Mouse (Mus musculus): Measurements from ENCODE around the gene Itih4. TPM values are rescaled to one million over a fixed set of nuclear protein-coding genes. Genes with fewer than 3 reads are reported as not detected.

Gene Itih4
- under 1 TPM in 1 of 2 experiments, not detected in 1; 0.32 TPM for total RNA-seq (2021)

DNA sequence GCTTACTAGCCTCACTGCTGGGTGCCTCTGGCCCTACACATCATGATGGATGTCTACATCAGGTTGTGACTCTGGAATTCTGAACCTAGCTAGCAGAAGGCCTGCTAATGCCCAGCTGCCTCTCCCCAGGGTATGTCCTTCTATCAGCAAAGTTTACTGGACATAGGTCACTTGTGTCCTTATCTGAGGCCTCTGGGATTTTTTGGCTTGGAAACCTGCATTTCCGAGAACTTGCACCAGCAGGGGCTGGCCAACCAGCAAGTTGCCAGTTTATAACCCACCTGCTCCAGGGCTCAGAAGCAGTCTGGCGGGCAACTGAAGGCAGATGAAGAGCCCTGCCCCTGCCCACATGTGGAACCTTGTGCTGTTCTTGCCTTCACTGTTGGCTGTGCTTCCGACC lies at the start of gene Itih4:
Itih4 (plus strand) TSS at position 273 of the 400 bp plus-strand sequence.
- intact Hi-C loops (cut with DNase I) = no loop called here
- no peak for DNase-seq (ENCODE audit: extremely low spot score in 1 of 2, low spot score in 2 of 2)

DNA sequence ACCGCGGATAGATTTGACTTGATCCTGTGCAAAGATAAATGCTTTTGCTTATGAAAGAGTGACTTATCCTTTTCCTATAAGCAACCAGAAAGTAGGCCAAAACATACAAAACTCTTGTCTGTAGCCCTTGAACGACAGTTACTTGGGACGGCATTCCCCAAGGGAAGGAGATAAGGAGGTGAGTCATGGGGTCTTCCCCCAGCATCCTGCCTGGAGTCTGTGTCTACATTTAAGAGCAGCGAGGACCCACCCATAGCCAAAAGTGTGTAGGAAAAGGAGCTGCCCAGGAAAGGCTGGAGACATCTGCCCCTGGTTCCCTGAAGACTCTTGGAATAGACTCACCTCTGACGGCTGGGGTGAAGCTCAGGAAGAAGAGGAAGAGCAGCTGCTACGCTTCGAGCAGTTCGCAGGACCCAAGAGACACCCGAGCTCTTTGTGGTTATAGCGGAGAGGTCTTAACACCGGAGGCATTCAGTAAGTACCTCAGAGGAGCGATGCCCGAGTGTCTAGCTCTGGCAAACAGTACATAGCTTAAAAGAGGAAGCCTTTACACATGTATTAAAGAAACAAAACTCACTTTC lies 48.8 kb upstream of the Itih4 start:
- intact Hi-C loops (cut with DNase I) = no loop called here

DNA sequence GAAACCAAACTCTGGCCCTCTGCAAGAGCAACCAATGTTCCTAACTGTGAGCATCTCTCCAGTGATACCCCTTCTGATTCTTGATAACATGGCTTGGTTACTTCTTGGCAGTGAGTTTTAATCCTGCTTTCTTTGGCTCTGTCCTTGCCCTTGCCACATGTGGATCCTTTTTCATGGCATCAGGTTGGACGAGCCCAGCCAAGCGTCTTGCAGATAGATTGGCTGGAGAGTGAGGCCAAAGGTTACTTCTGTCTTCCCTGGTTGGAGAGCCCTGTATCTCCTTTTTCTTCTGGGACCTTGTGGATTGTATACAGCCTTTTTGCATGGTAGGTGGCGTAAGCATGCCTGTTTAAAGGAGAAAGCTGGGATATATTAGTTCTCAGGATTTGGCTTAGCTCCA lies 42.6 kb upstream of the Itih4 start:
- intact Hi-C loops (cut with DNase I) = no loop called here
- DNase-seq (ENCODE audit: extremely low spot score in 1 of 2, low spot score in 2 of 2) = no peak

More for the DNA sequence above, 48.8 kb upstream of the Itih4 start:
- peak in 1 of 2 experiments; percentile 4 for DNase-seq (ENCODE audit: extremely low spot score in 1 of 2, low spot score in 2 of 2)

DNA sequence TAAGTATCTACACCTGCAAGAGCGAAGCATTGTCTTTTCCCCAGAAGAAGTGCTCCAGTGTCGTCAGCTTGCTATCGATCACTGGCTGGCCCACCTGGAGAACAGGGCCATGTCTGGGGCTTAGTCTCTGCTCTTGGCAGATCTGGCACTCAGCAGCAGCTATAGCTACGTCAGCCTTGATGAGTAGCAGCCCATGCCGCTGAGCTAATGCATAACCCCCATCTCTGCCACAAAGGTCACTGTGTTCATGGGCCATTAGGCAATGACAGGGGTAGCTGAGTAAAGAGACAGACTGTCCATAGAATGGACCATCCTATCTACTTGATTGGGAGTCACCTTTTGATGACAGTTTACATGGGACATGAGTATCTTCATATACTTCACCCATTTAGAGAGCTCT lies 35.8 kb upstream of the Itih4 start:
- intact Hi-C loops (cut with DNase I) = no loop called here
- DNase-seq (ENCODE audit: extremely low spot score in 1 of 2, low spot score in 2 of 2) = no peak

DNA sequence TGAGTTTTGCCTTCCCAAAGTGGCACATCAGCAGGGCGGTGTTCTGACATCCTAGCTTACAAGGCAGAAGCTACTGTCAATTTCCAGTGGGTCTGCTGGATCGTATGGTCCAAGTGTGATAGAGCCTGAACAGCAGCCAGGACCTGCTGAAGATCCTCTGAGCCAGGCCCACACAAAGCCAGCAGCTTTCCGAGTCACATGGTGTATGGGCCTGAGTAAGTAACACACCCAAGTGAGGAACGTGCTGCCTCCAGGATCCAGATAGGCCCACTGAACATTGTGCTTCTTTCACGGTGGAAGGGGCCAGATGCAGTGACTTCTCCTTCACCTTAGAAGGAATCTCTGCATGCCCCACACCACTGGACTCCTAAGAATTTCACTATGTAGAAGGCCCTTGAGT lies 34.0 kb upstream of the Itih4 start:
- intact Hi-C loops (cut with DNase I) = no loop called here
- no peak for DNase-seq (ENCODE audit: extremely low spot score in 1 of 2, low spot score in 2 of 2)

DNA sequence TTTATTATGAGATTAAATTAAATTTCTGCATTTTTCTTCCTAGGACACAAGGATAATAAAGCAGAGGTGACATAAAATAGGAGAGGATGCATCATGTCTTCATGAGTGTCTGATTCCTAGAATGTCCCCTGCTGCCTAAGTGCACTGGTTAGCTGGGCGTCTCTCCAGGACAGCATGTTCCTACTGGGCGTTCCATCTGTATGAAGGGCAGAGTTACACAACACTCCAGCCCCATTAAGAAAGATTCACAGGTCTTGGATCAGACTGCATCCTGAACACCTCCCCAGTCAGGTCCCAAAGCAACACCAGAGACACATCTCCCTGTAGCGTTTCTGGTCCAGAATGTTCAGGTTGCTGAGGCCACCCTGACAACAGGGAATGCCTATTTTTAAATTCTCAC lies 31.0 kb upstream of the Itih4 start:
- no peak for DNase-seq (ENCODE audit: extremely low spot score in 1 of 2, low spot score in 2 of 2)
- intact Hi-C loops (cut with DNase I) = no loop called here

DNA sequence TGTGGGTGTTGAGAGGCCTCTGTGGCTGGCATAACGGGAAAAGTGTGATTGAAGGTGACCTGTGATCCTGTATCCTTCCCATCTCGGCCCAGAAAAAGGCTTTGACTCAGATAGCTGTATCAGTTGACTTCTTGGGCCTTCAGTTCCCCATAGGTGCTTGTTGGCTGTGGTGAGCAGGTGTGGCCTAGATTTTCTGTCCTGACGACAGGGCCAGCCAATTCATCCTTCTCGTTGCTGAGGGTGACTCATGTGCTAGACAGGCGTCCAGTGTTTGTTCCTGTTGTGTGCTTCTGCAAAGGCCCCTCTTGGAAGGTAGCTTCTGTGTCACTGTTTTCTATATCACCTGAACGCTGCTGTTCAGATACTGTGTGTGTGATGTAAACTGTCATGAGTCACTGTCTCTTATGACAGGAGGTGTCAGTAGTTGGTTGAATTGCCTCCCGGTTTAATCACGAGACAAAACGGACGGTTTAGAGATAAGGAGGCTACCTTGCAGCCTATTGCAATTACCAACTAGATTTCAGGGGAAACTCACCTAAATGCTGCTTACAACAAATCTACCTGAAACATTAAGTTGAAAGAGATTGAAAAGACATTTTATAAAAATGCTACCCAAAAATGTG lies 29.3 kb upstream of the Itih4 start:
- no peak for DNase-seq (ENCODE audit: extremely low spot score in 1 of 2, low spot score in 2 of 2)
- intact Hi-C loops (cut with DNase I) = no loop called here

DNA sequence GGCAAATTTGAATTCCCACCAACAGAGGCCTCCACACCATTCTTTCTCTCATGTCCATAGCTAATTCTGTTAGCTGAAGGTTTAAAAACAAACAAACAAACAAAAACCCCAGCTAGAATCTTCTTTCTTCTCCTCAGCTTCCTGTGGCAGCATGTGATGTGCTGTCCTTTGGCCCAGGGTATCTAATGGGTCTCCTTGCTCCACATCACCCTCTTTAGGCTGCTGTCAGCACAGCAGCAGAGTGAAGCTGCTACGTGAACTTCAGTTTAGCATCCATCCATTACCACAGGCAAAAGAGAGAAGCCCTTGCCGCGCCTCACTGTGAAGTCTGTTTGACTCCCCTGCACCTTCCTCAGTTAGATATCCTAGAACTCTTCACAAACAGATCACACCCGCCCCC lies 28.3 kb upstream of the Itih4 start:
- DNase-seq (ENCODE audit: extremely low spot score in 1 of 2, low spot score in 2 of 2) = no peak
- intact Hi-C loops (cut with DNase I) = no loop called here

DNA sequence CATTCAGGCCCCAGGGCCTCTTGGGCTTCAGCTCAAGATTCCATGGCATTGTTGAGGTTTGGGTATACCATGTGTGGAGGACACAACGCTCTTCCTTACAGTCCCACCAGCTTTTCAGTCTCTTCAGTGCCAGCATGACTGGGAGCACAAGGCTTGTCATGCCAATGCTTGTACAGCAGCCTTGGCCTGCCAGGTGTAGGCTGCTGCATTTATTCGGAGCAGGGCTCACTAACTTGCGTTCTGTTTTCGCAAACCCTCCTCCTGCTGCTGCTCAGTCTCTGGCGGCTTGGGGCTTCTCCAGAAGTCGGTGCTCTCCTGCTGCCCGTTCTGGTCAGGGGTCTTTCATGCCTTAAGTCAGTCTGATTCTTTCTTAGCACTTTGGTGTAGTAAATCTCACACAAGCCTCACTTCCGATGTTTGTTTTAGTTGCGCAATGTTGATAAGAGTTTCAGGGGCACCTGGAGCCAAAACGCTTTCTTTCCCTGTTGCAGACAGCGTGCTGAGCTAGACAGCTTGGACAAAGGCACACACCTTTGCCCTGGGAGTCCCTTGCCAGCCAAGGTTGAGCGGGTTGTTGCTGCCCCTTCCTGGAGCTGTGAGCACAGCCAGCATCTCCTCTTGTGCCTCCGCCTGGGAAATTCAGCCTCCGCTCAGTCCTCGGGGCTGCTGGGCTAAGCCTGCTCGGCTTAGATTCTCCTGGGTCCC lies 24.7 kb upstream of the Itih4 start:
- intact Hi-C loops (cut with DNase I) = loop anchor here (5.0 kb wide), 1 partner anchor 164 kb away; no protein-coding TSS in a partner anchor
- DNase-seq (ENCODE audit: extremely low spot score in 1 of 2, low spot score in 2 of 2) = no peak

DNA sequence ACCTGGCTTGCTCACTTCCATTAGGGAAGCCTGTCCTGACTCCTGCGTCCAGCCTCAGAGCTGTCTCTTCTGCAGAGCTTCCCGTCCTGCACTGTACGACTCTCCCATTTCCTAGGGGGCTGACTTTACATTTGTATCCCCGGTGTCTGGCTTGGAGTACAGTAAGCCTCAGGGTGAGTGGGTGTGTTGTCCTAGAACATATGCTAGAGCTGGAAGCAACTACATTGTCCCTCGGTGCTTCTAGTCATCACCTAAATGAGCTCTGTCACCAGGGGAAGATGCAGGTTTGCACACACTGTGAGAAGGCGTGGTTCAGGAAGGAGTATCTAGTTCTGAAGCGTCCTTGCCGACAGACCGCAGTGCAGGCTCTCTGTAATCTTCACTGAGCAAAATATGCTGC lies 23.9 kb upstream of the Itih4 start:
- intact Hi-C loops (cut with DNase I) = loop anchor here (5.0 kb wide), 1 partner anchor 165 kb away; no protein-coding TSS in a partner anchor
- no peak for DNase-seq (ENCODE audit: extremely low spot score in 1 of 2, low spot score in 2 of 2)

DNA sequence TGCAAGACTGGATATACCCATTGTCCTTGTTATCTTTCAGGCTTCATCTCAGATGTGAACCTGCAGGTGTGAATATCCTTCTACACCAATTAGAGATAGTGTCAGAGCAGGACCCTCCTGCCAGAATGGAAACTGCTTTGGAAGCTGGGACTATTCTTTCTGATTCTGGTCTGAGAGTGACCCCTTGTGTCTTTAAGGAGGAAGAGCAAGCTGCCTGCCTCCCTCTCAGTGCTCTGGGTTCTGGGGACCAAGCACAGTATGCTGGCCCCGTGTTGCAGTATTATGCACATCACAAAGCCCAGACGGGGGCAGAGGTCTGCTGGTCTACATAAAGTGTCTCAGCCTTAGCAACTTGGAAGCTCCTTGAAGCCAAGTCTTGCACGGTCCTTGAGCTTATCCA lies 21.0 kb upstream of the Itih4 start:
- no peak for DNase-seq (ENCODE audit: extremely low spot score in 1 of 2, low spot score in 2 of 2)
- intact Hi-C loops (cut with DNase I) = loop anchor here (5.0 kb wide), 1 partner anchor 77 kb away; the partner anchor contains the start of gene Itih1

DNA sequence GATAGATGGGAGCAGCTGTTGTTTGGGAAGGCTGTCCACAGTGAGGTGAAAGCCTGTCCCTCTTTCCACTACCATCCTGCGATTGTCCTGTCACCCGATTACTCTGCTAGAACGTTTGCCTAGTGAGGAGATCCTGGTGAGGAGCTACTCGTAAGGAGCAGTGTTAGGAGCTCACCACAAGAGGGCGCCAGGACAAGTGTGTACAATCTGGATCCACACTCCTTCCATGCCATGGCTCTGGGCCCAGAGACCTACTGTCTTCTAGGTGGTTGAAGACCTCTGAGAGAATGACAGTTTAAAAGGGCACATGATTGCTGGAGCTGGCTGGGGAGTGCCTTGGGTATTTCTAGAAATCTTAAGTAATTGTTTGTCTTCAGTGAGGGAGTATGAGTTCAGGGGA lies 19.2 kb upstream of the Itih4 start:
- intact Hi-C loops (cut with DNase I) = loop anchor here (5.0 kb wide), 1 partner anchor 75 kb away; the partner anchor contains the start of gene Itih1
- peak; percentile 70 to 87 for DNase-seq (ENCODE audit: extremely low spot score in 1 of 2, low spot score in 2 of 2)

DNA sequence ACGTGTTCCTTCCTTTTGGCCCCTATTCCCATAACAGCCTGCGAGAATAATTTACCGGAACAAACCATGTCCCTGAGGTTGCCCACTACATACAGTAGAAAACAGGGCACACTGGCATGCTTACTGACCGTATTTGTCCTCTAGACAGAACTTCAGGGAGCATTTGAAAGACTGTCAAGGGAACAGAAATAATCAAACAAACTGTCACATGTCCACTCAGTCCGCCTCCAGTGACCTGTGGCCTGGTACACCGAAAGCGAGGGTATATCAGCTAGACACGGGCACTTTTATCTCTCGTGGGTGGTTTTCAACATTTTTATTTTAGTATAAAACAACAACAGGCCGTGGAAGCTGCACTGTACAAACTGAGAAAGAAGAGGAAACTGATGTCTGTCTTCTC lies 17.4 kb upstream of the Itih4 start:
- no peak for DNase-seq (ENCODE audit: extremely low spot score in 1 of 2, low spot score in 2 of 2)
- intact Hi-C loops (cut with DNase I) = loop anchor here (5.0 kb wide), 1 partner anchor 73 kb away; the partner anchor contains the start of gene Itih1

DNA sequence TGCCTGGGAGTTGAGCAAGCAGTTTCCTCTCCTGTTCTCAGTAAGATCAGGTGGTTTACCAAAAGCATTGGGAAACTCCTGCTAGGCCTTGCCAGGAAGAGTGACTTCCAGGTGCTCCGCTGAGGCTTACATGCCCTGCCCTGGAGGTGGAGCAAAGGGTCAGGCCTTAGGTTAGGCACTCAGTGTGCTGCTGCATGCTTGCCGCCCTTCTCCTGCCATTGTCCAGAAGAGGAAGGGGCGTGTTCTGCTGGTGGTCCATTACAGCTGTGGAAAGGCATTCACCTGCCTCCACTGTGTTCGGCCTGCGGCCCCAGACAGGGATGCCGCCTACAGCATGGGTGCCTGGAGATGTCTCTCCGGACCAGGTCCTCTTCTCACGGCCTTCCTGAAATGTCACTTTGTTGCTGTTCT lies 16.9 kb upstream of the Itih4 start:
- intact Hi-C loops (cut with DNase I) = loop anchor here (5.0 kb wide), 1 partner anchor 73 kb away; the partner anchor contains the start of gene Itih1

DNA sequence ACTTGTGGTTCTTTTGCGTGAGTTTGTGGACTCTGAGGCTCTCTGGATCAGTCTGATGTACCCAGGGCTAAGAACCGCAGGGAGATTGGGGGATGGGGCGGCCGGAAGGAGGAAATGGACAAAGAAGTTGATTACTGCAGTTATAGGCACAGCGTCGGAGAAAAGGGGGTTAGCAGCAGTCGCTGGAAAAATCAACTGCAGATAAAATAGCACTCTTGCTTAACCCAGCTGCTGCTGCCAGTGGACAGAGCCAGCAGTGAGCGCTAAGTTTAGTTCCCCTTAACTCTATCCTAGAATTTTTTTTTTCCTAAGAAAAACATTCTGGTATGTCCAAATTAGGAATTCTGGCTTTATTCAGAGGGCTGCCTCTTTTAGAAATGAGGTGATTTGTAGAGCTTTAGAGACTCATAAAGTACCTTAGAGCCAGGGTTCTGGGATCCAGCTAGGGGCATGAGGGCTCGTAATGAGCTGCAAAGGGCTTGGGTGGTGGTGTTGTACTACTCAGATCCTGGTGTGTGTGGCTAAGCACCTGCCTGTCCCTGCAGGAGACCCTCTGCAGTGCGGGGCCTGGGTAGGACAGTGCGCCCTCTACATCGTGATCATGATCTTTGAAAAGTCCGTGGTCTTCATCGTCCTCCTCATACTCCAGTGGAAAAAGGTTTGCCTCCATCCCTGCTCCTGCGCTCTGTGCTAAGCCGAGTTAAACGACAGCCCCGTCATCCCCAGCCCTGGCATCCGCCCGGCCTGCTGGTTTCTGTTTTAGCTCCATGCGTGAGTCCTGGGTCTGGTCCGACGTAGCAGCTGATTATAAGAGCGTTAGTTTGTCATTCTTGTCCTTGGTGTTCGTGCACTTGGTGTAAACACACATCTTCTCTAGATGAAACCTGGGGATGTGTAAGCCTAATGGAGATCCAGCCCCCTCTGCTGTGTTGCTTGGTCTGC lies 15.8 kb upstream of the Itih4 start:
- DNase-seq (ENCODE audit: extremely low spot score in 1 of 2, low spot score in 2 of 2) = peak in 1 of 2 experiments; percentile 58
- intact Hi-C loops (cut with DNase I) = no loop called here

More for the DNA sequence above, 16.9 kb upstream of the Itih4 start:
- peak in 1 of 2 experiments; percentile 60 for DNase-seq (ENCODE audit: extremely low spot score in 1 of 2, low spot score in 2 of 2)

DNA sequence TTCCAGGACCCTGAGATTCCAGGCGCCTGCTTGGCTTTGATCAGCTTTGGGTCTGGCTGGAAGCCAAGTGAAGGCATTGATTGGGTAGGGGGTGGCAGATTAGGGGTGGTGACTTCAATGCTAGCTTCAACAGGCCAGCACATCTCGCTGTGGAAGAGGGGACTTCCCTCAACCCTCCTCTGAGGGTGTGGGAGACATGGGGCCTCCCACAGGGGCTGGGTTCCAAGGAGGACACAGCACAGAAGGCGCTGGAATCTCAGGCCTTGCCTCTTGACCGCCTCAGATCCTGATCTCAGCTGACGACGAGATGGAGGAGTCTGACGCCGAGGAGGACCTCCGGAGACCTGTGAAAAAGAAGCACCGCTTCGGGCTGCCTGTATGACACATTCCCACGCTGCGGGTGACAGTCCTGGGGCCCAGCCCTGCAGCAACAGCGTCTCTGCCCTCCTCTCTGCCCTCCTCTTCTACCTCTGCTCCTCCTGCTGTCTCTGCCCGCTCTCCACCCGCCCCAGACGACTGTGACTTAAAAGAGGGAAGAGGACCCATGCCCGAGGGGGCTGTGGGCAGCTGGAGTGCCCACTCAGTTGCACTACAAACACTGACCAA lies 12.1 kb upstream of the Itih4 start:
- intact Hi-C loops (cut with DNase I) = no loop called here

DNA sequence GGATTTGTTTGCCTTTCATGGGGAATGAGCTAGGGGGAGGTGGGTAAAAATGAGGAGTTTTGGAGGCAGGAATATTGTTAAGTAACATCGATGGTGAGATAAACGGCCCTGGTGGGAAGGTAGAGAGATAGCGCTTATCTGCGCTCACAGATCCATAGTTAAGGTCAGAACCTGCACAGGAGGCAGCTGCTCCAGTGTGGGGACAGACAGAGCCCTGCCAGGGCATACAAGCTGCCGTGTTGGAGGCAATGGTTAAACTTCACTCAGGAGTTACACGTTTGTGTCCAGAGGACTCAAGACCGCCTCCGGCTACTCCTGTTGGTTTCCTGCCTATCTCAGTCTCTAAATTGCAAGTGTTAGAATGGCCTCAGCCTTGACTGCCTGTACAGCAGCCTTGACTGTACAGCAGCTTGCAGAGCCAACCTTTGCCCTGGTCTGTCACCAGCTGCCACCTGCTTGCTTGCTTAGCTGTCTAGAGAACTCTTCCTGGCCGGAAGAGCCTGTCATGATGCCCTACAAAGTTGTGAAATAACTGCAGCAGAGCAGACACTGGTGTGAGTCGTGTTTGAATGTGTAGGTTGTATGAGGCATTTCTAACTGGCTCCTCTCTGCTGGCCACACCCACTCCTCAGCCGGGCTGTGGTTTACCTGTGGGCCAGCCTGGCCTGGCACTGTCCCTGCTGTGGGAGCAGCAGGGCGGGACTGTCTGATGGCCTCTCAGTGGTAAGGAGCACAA lies 11.0 kb upstream of the Itih4 start:
- intact Hi-C loops (cut with DNase I) = no loop called here
- no peak for DNase-seq (ENCODE audit: extremely low spot score in 1 of 2, low spot score in 2 of 2)

More for the DNA sequence above, 12.1 kb upstream of the Itih4 start:
- DNase-seq (ENCODE audit: extremely low spot score in 1 of 2, low spot score in 2 of 2) = no peak

DNA sequence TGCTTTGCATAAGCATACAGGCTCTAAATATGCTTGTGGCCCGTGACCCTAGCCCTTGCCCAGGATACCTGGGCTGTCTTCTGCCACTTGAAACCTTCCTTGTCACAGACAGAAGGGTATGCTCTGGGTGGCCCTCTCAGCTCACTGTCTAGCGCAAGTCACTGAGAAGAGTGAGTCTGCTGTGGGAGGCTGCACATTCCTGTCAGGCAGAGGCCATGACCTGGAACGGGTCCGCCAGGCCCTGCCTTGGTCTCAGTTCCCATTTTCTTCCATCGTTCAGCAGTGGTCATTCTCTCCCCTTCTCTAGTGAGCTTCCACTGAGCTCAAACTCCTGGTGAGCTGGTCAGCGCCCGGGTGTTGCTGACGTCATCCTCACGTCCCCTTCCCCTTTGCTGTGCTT lies 10.3 kb upstream of the Itih4 start:
- DNase-seq (ENCODE audit: extremely low spot score in 1 of 2, low spot score in 2 of 2) = no peak

More for the DNA sequence above, 10.3 kb upstream of the Itih4 start:
- intact Hi-C loops (cut with DNase I) = no loop called here

All from left cerebral cortex, postnatal 10 days (tissue).